Mouse (Mus musculus) limb, embryonic 11.5 days (tissue): ENCODE measurements around the gene Nod2. TPM values are rescaled to one million over a fixed set of nuclear protein-coding genes. Genes with fewer than 3 reads are reported as not detected.
"Not testable (repeated sequence)": the region's sequence is repeated elsewhere in the genome, so short reads cannot be mapped to it uniquely, and the experiment has no call there.

Experiments
- ATAC-seq: fragments of 200-750 bp; cut with Nextera tagmentation; 2 replicates; pipeline ENCODE4 v1.8.0; 2017; ENCODE audit warnings: low read depth; ENCODE audit not compliant: insufficient number of reproducible peaks, low FRiP score, low TSS enrichment
- DNase-seq: peaks from one replicate; pipeline ENCODE4 v3.0.0-alpha.2; 2015; ENCODE audit warnings: low spot score
- H3K27ac ChIP-seq: fragments of 300-500 bp; sonication (generic); replicated peaks from 2 replicates; pipeline ENCODE4 v1.5.1; 2014; ENCODE audit warnings: low read depth, mild to moderate bottlenecking, low read length
- H3K27me3 ChIP-seq: fragments of 300-500 bp; sonication (generic); 2 replicates; pipeline ENCODE4 v1.6.1; 2014; ENCODE audit warnings: mild to moderate bottlenecking, low read length, mixed read lengths; ENCODE audit not compliant: control insufficient read depth, insufficient read depth
- H3K36me3 ChIP-seq: fragments of 300-500 bp; sonication (generic); 2 replicates; pipeline ENCODE4 v1.6.1; 2014; ENCODE audit warnings: mild to moderate bottlenecking, low read length, moderate library complexity, mixed read lengths; ENCODE audit not compliant: control insufficient read depth, insufficient read depth
- H3K4me1 ChIP-seq: fragments of 300-500 bp; sonication (generic); 2 replicates; pipeline ENCODE4 v1.6.1; 2014; ENCODE audit warnings: low read length, mixed read lengths; ENCODE audit not compliant: control insufficient read depth, insufficient read depth
- H3K4me2 ChIP-seq: fragments of 300-500 bp; sonication (generic); 2 replicates; pipeline ENCODE4 v1.6.1; 2014; ENCODE audit warnings: low read depth, mild to moderate bottlenecking, moderate library complexity; ENCODE audit not compliant: severe bottlenecking
- H3K4me3 ChIP-seq: fragments of 300-500 bp; sonication (generic); 2 replicates; pipeline ENCODE4 v1.5.1; 2014; ENCODE audit warnings: low read depth, low read length
- H3K9ac ChIP-seq: fragments of 300-500 bp; sonication (generic); 2 replicates; pipeline ENCODE4 v1.6.1; 2014; ENCODE audit warnings: mild to moderate bottlenecking, low read length
- H3K9me3 ChIP-seq: fragments of 300-500 bp; sonication (generic); 2 replicates; pipeline ENCODE4 v1.6.1; 2016; ENCODE audit warnings: low read length; ENCODE audit not compliant: control insufficient read depth
- WGBS: fragments of 180-500 bp; shearing (Covaris S2); extraction: QIAGEN DNeasy Blood & Tissue Kit; methylation state at CpG from one replicate; pipeline ENCODE4 v1.1.7; 2014; 5-methylcytosine and 5-hydroxymethylcytosine counted together
- polyA plus RNA-seq: library from polyadenylated mRNA; unstranded; fragments of >200 nt; fragmentation: Nextera tagmentation; extraction: Ambion mirVana; gene quantifications from 2 replicates; pipeline ENCODE4 v1.2.1, GENCODE M21; 2014

The Nod2 gene
- polyA plus RNA-seq, 1 experiment from 2014 or later, result 0.29 TPM

DNA sequence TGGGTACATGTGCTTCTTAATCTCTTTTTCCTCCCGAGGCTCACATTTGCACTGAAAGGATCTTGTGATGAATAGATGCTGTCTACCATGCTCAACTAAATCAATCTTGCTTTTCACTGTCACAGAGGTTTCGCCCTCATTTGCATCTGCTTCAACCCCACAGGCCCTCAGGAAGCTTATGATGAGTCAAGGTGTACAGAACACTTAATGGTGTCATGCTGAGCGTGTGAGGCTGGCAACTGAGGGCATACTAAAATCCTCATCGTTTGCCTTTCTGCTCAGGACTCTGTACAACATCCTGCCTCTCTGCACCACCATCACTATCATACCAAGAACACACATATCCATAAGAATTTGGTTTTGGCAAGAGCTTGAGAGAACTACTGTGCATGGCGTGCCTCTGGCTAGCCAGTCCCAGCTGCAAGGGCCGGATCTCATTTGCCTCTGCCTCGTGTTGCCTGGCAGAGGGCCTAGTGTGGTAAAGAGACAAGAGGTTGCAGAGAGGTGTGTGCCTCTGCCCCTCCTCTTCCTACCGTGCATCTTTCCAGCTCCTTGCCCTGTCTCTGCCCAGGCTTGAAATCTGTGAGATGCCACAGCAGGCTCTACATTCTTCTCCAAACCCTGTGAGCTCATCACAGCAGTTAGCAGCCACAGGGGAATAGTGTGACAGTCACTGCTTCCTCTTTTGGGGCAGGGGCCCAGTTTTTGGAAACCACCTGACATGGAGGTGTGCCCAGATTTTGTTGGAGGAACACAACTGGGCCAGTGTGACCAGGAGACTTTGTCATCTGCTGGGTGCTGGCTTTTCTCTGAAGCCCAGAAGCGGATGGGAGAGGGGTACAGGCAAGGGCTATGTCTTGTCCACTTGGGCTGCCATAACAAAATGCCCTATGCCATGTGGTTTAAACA lies 9.8 kb upstream of the Nod2 start:
- DNase-seq (no peak), ATAC-seq (no peak)
- Histone ChIP-seq H3K9ac (no peak overlapping the region), H3K27ac (no peak overlapping the region), H3K27me3 (no peaks in the 10 kb centered on the region), H3K9me3 (no peaks in the 10 kb centered on the region), H3K36me3 (no peaks in the 10 kb centered on the region), H3K4me3 (no peak overlapping the region), H3K4me1 (no peaks in the 10 kb centered on the region), H3K4me2 (no peak overlapping the region)
- WGBS, result 80% methylated on average over 9 of the region's 9 CpGs

DNA sequence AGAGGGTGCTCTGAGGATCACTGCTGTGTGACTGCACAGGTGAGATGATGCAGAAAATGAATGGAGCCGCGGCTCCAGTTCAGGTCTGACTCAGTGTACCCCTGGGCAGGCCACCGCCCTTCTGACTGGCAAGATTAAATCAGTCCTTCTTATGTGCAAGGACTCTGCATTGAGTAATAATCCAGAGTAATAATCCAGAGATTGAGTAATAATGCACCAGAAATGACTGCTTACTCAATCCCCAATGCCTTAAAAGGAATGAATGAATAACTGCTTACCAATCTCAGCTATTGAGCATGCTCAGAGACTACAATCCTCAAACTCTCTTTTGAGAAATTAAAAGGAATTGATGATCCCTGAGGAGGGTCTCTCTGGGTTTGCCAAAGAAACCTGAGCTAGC lies 8.2 kb upstream of the Nod2 start:
- Histone ChIP-seq H3K4me1 (no peaks in the 10 kb centered on the region), H3K4me2 (no peak overlapping the region), H3K9me3 (no peaks in the 10 kb centered on the region), H3K4me3 (no peak overlapping the region), H3K9ac (no peak overlapping the region), H3K27ac (no peak overlapping the region), H3K36me3 (no peaks in the 10 kb centered on the region), H3K27me3 (no peaks in the 10 kb centered on the region)
- DNase-seq (no peak), ATAC-seq (no peak)
- 97% methylated on average over 3 of the region's 3 CpGs for WGBS

DNA sequence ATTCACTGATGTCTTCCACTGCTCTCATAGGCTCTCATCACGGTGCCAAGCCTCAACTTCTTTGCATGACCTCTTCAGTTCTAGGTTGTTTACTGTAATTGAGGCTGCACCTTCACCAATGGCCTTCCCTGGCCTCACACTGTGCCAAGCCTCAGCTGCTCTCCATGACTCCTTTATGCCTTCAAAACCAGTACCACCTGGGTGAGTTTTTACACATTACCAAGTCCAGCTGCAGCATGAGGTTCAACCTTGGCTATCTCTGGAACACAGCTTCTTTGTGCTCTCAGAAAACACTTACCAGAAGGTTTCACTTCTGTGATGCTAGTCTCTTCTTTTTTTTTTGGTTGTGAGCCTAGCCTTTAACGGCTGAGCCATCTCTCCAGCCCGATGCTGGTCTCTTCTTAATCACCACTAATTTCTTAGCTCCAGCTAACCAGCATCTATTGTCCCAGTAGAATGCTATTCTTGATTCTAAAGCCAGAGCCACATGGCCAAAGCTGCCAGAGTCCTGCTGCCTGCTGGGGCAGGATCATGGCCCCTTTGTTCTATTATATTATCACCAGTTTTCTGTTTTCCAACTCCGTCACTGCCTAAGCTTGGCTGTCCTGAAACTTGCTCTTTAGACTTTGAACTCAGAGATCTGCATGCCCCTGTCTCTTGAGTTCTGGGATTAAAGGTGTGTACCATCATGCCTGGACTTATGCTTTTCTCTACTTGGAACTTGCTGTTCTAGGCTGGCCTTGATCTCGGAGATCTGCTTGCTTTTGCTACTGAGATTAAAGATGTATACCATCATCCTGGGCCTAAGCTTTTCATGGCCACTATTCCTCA lies 4.2 kb upstream of the Nod2 start:
- Histone ChIP-seq H3K9me3 (no peaks in the 10 kb centered on the region), H3K4me1 (no peaks in the 10 kb centered on the region), H3K4me3 (no peak overlapping the region), H3K27ac (no peak overlapping the region), H3K9ac (no peak overlapping the region), H3K36me3 (no peaks in the 10 kb centered on the region), H3K27me3 (0 out of 2 replicates have a peak, but pooled peaks cover 2% of the 10 kb centered on the region), H3K4me2 (no peak overlapping the region)
- no peak for ATAC-seq
- no peak for DNase-seq
- WGBS, result 75% methylated on average over 5 of the region's 5 CpGs

DNA sequence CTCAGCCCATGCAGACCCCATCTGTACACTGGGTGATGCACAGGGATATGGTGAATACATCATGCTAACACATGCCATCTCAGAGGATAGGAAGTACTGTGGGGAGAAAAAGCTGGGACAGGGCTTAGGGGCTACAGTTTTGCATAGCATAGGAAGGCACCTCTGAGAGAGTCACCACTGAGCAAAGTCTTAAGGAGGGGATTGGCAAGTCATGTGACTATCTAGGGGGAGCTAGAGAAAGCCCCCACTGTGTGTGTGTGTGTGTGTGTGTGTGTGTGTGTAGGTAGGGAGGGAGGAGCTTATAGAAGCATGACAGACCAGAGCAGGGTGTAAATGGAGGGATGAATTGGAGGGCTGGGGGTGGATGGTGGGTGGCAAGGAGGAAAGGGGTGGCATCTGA lies 1.2 kb downstream of the Nod2 start:
- Histone ChIP-seq H3K27ac (no peak overlapping the region), H3K27me3 (0 out of 2 replicates have a peak, but pooled peaks cover 3% of the 10 kb centered on the region), H3K9me3 (no peaks in the 10 kb centered on the region), H3K4me1 (no peaks in the 10 kb centered on the region), H3K36me3 (no peaks in the 10 kb centered on the region), H3K9ac (no peak overlapping the region), H3K4me2 (no peak overlapping the region), H3K4me3 (no peak overlapping the region)
- 0 out of 2 replicates have a peak, but pooled peaks have one; percentile 35 for ATAC-seq
- no peak for DNase-seq

DNA sequence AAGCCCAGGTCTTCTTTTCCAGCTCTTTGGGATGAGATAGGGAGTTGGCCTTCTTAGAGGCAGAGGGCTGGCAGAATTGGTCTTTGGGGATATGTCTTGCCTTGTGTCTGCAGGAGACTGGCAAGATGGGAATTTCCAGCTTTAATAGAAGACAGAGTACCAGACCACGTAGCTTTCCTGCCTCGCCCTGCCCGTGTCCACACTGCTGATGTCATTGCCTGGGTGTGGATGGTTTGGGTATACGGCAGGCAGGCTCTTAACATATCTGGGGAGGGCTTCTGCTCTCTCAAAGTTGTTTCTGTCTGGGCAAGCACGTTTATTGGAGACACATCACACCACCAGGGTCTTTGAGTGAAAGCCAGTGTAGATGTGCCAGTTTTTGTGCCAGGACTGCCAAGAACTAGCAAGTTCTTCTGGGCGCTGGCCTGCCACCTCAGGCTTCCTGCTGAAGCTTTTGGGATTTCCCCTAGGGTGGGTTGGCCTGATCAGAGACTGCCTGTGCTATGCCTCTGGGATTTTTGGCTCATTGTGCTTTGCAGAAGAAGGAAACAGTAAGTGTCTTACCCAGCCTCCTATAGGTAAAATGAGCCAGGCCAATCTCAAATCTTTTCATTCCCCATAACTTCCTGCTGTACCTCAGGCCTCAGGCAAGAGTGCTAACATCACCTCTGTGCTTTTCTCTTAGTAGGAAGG lies 3.0 kb downstream of the Nod2 start:
- Histone ChIP-seq H3K4me3 (no peak overlapping the region), H3K27me3 (0 out of 2 replicates have a peak, but pooled peaks cover 3% of the 10 kb centered on the region), H3K9ac (no peak overlapping the region), H3K9me3 (no peaks in the 10 kb centered on the region), H3K36me3 (no peaks in the 10 kb centered on the region), H3K4me1 (no peaks in the 10 kb centered on the region), H3K4me2 (no peak overlapping the region), H3K27ac (no peak overlapping the region)
- no peak for ATAC-seq
- 79% methylated on average over 6 of the region's 6 CpGs for WGBS
- no peak for DNase-seq

DNA sequence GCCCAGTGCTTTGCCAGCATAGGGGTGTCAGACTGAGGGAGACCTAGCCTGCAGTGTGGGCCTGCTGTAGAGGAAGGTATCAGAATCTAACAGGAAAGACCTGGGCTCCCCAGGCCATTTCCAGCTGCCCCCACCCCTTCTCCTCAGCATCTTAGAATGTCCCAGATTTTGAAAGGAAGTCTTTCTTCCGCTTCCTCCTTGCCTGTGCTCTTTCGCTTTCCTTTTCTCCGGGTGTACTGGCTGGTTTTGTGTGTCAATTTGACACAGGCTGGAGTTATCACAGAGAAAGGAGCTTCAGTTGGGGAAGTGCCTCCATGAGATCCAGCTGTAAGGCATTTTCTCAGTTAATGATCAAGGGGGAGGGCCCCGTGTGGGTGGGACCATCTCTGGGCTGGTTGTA lies 4.0 kb downstream of the Nod2 start:
- ATAC-seq, H3K4me2 ChIP-seq: not testable (repeated sequence)
- 74% methylated on average over 4 of the region's 4 CpGs for WGBS

DNA sequence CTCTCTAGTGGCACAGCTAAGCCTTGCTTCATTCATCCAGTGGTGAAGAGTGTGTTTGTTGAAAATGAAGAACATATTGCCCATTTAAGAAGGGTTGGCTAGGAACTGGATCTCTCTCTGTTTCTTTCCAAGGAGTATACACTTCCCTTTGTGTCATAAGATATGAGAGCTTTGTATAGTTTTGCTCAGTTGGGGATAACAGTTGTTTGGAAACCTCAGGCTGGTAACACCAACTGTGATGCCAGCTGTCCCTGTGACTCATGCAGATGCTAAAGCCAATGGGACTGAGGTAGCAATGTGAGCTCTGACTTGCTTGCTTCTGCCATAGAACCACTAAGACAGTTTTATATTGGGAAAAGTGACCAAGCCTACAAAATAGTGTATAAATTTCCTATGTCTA lies 8.2 kb downstream of the Nod2 start:
- Histone ChIP-seq H3K4me2 (no peak overlapping the region), H3K9ac (no peak overlapping the region), H3K4me3 (no peak overlapping the region), H3K4me1 (no peaks in the 10 kb centered on the region), H3K27me3 (no peaks in the 10 kb centered on the region), H3K27ac (no peak overlapping the region), H3K36me3 (no peaks in the 10 kb centered on the region), H3K9me3 (no peaks in the 10 kb centered on the region)
- DNase-seq (no peak), ATAC-seq (no peak)

More for the DNA sequence above, 4.0 kb downstream of the Nod2 start:
- H3K36me3 ChIP-seq, H3K9ac ChIP-seq, DNase-seq, H3K27ac ChIP-seq, H3K4me1 ChIP-seq, H3K27me3 ChIP-seq, H3K4me3 ChIP-seq, H3K9me3 ChIP-seq: not testable (repeated sequence)

DNA sequence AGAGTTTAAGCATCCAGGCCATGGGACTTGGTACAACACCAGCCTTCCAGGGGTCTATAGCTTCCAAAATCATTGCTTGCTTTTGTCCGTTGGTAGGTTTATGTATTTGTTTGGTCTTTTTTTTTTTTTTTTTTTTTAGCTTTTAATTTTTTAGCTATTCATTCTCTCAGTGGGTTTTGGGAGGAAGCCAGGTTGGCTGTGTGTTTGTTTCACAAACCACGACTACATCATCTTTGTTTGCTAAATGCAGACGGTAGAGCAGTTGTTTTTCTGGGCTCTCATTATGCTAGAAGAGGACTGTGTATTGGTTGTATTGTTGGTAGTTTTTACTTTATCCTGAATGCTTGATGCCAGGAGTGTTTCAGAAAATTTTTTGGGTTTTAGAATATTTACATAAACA lies 12.8 kb downstream of the Nod2 start:
- 91% methylated on average over 3 of the region's 3 CpGs for WGBS
- ATAC-seq (no peak), DNase-seq (no peak)
- Histone ChIP-seq H3K4me3 (no peak overlapping the region), H3K27ac (no peak overlapping the region), H3K4me2 (no peak overlapping the region), H3K9me3 (no peaks in the 10 kb centered on the region), H3K27me3 (no peaks in the 10 kb centered on the region), H3K36me3 (no peaks in the 10 kb centered on the region), H3K4me1 (no peaks in the 10 kb centered on the region), H3K9ac (no peak overlapping the region)
